Mouse (Mus musculus) neutrophil, adult 5-6 weeks (primary cell): ENCODE results near the gene P4ha1. TPM values are rescaled to one million over a fixed set of nuclear protein-coding genes. Genes with fewer than 3 reads are reported as not detected.

Experiments used
- ATAC-seq: fragments of 151-379, 151-347 bp; 2 replicates; pipeline ENCODE4 v1.8.0; 2017; ENCODE audit warnings: mild to moderate bottlenecking, moderate TSS enrichment; ENCODE audit not compliant: insufficient number of reproducible peaks, poor library complexity, low FRiP score, severe bottlenecking; ENCODE audit errors: extremely low read depth
- total RNA-seq: library from RNA; stranded (forward); fragments of 200-1000 nt; gene quantifications from 2 replicates; pipeline ENCODE4 v1.2.3, GENCODE M21; 2017

Gene P4ha1
- total RNA-seq, 1 experiment from 2014 or later: 17.1 TPM

GRCm38 (mm10) chr10:59311881-59312280 lies 11.2 kb upstream of the P4ha1 start:
- ATAC-seq: no peak

DNA sequence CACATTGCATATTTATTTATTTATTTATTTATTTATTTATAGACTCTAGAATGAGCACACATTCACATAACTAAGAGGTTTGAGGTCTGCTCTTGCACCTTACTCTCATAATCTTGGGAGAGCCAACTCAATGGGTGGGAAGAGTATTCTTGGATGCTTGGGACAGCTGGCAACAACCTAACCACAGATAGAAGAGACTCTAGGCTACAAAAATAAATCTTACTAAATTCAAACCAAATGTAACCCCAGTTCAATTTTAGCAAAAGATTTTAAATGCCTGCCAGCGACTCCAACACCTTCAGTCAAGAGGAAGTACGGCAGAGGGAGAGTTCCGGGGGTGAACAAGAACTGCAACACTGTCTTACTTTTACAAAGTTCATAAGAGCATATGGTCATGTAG lies 2.0 kb upstream of the P4ha1 start:
- ATAC-seq: no peak

DNA sequence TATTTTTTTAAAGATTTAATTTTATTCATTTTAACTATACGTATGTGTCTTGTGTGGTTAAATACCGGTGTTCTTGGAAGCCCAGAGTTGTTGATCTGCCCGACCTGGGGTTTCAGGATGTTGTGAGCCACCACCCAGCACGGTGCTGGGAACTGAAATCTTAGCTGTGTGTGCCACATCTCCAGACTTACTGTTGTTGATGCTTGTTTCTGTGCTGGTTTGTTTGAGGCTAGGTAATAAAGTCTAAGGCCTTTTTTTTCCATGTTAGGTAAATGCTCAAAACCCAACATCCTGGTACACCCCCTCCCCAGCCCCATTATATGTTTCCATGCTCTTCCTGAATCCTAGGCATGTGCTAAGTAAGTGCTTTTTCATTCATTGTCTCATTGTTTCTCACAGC lies 825 bp upstream of the P4ha1 start:
- no peak for ATAC-seq

- no peak for ATAC-seq
Observed at GRCm38 (mm10) chr10:59323488-59324161, 529 bp downstream of the P4ha1 start.

DNA sequence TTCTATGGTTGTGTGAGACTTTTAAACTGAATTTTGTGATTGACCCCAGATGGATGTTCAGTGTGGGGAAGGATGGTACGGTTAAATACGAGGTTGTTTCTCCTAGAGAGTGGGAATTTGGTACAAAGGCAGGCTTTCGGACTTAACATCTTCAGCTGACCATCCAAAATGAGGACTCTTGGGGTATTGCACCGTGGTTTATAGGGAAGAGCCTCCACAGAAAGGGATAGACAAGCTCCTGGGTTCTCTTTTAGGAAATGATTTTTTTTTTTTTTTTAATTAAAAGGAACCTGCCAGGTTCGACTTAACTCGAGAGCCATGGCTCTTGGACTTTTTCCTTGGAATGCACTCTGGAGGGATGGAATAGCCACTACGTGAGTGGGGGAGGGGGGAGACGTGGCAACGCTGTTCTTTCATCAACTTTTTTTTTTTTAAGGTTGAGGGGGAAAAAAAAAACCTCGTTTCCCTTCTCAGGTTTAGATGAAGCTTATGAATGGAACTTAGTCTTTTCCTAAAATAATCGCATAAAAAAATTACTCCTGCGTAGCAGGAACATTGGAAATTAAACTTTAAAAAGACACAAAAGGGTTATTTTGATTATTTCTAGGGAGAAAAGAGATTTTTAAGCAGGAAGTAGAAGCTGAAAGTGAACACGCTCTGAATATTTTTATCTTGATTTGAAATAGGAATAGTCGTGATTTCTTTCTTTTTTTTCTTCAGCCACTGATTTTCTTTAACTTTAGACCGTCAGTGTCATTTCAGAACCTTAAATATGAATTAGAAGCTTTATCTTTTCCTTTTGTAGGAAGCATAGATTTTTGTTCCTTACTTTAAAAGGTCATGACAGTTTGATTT lies 1.4 kb downstream of the P4ha1 start:
- ATAC-seq: no peak

- ATAC-seq: no peak
Observed at GRCm38 (mm10) chr10:59326612-59327315, 3.7 kb downstream of the P4ha1 start.

GRCm38 (mm10) chr10:59327316-59327710 lies 4.2 kb downstream of the P4ha1 start:
- ATAC-seq: no peak

DNA sequence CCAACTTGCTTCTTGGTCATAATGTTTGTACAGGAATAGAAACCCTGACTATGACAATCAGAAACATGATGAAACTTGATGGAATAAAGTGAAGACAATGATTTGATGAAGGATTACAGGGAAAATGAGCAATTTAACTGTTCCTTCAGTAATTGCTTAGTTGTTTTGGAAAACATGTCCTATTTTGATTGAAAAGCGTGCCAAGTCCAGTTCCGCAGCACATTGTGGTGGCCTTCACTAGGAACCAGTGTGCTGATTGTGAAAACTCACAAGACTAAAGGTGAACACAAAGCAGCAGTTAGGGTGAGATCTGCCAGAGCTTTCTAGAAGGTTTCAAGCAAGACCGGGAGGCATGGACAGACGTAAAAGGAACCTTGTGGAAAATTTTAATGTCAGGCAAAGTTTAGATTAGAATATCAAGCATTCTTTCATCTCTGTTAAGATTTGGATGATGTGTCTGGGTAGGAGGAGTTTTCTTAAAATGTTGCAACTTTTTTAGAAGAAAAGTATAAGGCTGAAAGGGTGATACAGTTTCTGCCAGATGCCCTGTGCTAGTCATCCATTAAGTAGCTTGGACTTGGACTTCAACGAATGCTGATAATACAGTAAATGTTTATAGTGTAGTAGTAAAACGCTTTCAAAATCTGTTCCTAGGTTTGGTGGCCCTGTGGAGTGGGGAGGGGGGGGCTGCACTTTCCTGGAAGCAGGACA lies 8.6 kb downstream of the P4ha1 start:
- ATAC-seq: no peak

- ATAC-seq: peak; percentile 48; the same call in 1 of the 2 replicates
Observed at GRCm38 (mm10) chr10:59333400-59333799, 10.3 kb downstream of the P4ha1 start.

- peak; percentile 13; the same call in 1 of the 2 replicates for ATAC-seq
Observed at GRCm38 (mm10) chr10:59334899-59335798, 12.1 kb downstream of the P4ha1 start.

DNA sequence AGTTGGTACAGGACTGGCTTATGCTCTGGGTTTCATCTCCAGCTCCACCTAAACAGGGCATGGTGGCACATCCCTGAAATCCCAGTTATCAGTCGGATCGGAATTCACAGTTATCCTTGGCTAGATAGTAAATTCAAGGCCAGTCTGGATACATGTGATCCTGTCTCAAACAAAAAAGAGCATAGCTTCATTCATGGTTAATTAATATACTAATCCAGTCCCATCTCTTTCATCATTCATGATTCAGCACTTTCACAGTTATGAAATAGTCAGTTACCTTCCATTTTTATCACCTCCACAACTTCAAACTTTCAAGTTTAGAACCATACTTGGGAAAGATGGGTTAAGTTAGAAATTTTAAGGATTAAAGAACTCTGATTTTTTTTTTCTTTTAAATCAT lies 13.0 kb downstream of the P4ha1 start:
- no peak for ATAC-seq

- no peak for ATAC-seq
Observed at GRCm38 (mm10) chr10:59346560-59346959, 23.5 kb downstream of the P4ha1 start.

GRCm38 (mm10) chr10:59348200-59348599 lies 25.1 kb downstream of the P4ha1 start:
- ATAC-seq: no peak

- ATAC-seq: no peak
Observed at GRCm38 (mm10) chr10:59349536-59349935, 26.4 kb downstream of the P4ha1 start.

DNA sequence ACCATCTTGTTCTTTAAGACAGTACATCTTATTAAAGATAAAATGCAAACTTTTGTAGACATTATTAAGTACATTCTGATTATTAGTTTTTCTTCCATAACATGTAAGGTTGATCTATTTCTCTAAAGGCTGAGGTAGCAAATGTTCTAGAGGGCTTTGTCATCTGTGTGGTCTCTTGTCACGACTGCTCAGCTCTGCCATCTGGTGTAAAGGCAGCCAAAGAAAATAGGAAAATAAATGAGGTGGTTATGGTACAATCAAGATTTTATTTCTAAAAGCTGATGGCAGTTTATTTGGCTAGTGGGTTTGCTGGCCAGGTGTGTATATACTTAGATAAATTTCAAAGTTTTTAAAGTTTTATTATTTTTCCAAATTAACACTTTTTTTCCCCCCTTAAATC lies 30.0 kb downstream of the P4ha1 start:
- no peak for ATAC-seq

DNA sequence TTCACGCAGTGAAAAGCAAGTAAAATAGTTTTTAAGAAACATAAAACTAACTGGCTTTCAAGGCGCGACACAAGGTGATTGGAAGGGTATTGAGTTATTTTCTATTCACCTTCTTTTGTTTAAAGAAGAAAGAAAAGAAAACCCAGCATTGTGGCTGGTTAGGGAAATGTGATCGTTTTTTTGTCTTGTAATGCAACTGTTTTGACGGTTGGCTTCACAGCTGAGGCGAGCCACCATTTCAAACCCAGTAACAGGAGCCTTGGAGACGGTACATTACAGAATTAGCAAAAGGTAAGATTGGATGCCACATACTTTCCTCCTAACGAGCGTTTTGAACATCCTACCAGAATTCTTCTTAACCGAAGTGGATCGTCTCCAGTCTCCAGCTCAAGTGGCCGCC lies 31.0 kb downstream of the P4ha1 start:
- no peak for ATAC-seq

GRCm38 (mm10) chr10:59355020-59355419 lies 31.9 kb downstream of the P4ha1 start:
- no peak for ATAC-seq

GRCm38 (mm10) chr10:59358744-59359143 lies 35.6 kb downstream of the P4ha1 start:
- ATAC-seq: no peak
